ENCODE assay signal across 9 mouse cellular contexts in the genomic region with DNA sequence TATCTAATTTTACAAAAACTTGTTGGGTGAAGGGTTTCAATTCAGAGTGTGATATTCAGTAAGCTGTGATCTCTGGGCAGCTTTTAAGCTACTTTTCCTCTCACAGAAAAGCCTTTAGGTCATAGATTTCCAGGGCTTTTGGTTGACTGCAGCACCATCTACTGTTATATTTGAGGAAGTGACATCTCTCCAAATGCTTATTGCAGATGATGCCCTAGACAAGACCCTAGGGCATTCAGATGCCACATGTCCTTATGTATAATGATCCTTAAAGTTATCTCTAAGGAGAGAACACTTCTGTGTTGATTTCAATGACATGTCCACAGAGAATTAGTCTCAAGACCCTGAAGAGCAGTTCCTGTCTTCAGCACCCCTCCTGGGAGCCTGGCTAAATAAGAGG. TPM values are rescaled to one million over a fixed set of nuclear protein-coding genes. Genes with fewer than 3 reads are reported as not detected.
DNase-seq lines count a peak whose midpoint lies in the region.
"Had no signal": no experiment of that assay in that cellular context is flagged by ENCODE, and none has a peak within 500 bp of the region (broad histone marks: within the 10 kb centered on the region; RNA-seq: fewer than 3 reads in every experiment).

No protein-coding gene starts in this region.

- intact Hi-C loops in heart, postnatal 36 days (cut with DNase I), result loop anchor here (2.0 kb wide), 3 partner anchors 193 to 495 kb away; no protein-coding TSS in a partner anchor

- DNase-seq in heart, adult 8-10 months (ENCODE audit: low spot score), result peak; percentile 19
- no peak for DNase-seq in heart, postnatal 36 days
- DNase-seq in lung, postnatal 10 days, result peak; percentile 5
- no peak for DNase-seq in lung, postnatal 4 days
- peak; percentile 16 for DNase-seq in embryo, embryonic 11.5 days (ENCODE audit: low read depth, low spot score)
- DNase-seq in retina, embryonic 14.5 days (ENCODE audit: low spot score), result peak; percentile 75
- no peak for DNase-seq in gastrocnemius, postnatal 25 days
- no peak for DNase-seq in gastrocnemius, adult 18-20 months (ENCODE audit: low spot score)
- DNase-seq: spleen, adult 18-20 months had no signal

RNA-seq across cellular contexts. Expression of gene Armh4, which starts 49.2 kb away (rescaled TPM):
- 10 to 100 TPM in 2 of 4 experiments, 1 to 10 TPM in 2; 8.2 to 11.9 (median 9.6) TPM for total RNA-seq in heart, adult 8-10 months (2022)
- 1 to 10 TPM; 6.5 to 8.1 TPM for total RNA-seq in heart, postnatal 36 days (2021)
- 1 to 10 TPM in 1 of 2 experiments, under 1 TPM in 1; 0.79 to 2.6 TPM for total RNA-seq in gastrocnemius, postnatal 25 days (2021)
- total RNA-seq in gastrocnemius, adult 18-20 months (2021), result 1 to 10 TPM; 1.3 to 1.8 TPM

Comparison
In these comparisons a context has a peak if more than half of its experiments do, and no peak if none do; other contexts are left out.
1. DNase-seq: peak in heart, adult 8-10 months (single experiment), lung, postnatal 10 days (single experiment), embryo, embryonic 11.5 days (single experiment) and retina, embryonic 14.5 days (single experiment); none in heart, postnatal 36 days (0 of 2), lung, postnatal 4 days (0 of 2), gastrocnemius, postnatal 25 days (single experiment) and gastrocnemius, adult 18-20 months (single experiment).